Mouse (Mus musculus): ENCODE results near the gene Hoxc12. TPM values are rescaled to one million over a fixed set of nuclear protein-coding genes. Genes with fewer than 3 reads are reported as not detected.

The Hoxc12 gene
- polyA plus RNA-seq, 1 experiment from 2014 or later: not detected

DNA sequence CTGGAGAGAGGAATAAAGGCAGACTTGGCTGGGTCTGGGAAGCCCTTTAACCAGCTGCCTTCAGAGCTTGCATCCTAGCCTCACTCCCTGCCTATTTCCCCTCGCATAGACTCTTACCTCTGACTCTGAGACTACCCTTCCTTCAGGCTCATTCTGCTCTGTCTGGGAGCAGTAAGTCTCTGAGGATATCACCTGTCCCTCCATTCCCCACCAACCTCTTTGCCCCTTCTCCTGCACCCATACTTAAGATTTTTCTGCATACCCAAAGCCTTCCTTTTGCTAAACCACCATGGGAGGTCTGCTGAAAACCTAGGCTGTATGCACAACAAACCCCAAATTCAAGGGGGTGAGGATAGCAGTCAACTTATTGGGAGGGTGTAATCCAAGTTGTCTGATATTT lies 43.4 kb downstream of the Hoxc12 start:
- Histone ChIP-seq H3K9me3 (no peaks in the 10 kb centered on the region), H3K4me1 (peaks cover 17% of the 10 kb centered on the region), H3K27me3 (replicated peaks) (peaks cover 96% of the 10 kb centered on the region), H3K9ac (no peak overlapping the region), H3K27ac (no peak overlapping the region), H3K36me3 (no peaks in the 10 kb centered on the region), H3K4me2 (no peak overlapping the region), H3K4me3 (replicated peaks) (no peak overlapping the region)
- WGBS: 0% methylated on average over 1 of the region's 1 CpGs
- ATAC-seq (ENCODE audit: insufficient read depth, low FRiP score, low read depth): no peak

DNA sequence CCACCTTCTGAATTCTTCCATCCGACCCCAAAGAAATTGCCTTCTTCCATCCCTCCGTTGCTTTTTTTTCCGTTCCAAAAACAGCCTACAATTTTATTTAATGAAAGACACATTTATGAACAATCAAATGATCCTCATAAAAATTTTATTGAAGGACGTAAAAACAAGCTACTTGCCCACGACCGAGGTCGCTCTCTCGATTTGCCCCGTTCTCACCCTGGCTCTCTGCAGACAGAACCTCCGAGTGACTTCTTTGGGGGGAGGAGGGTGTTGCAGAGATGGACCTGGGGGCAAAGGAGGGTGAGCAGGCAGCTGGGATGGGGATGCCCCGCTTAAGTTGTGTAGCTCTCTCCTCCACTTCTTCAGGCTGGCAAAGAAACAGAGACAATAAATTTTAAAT lies 43.8 kb downstream of the Hoxc12 start:
- ATAC-seq (ENCODE audit: insufficient read depth, low FRiP score, low read depth): no peak
- Histone ChIP-seq H3K36me3 (no peaks in the 10 kb centered on the region), H3K27ac (no peak overlapping the region), H3K9ac (no peak overlapping the region), H3K4me2 (no peak overlapping the region), H3K9me3 (no peaks in the 10 kb centered on the region), H3K27me3 (replicated peaks) (peaks cover 96% of the 10 kb centered on the region), H3K4me1 (peaks cover 17% of the 10 kb centered on the region), H3K4me3 (replicated peaks) (no peak overlapping the region)
- WGBS: 5% methylated on average over 11 of the region's 11 CpGs

DNA sequence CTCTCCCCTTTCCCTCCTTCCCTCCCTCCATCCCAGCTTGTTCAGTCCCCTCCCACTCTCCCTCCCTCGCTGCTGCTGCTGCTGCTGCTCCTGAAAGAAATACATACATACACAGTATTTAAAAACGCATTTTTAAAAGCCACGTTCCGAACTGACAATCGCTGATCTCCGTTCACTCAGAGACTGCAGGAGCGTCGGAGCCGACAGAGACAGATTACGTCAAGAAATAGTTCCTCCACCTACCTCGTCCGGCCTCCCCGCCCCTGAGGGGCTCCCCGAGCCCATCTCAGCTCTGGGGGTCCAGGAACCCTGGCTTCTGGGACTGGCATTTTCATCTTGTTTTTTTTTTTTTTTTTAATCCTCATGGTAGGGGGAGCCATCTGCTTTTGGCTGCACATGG lies 44.4 kb downstream of the Hoxc12 start:
- H3K9ac ChIP-seq: no peak overlapping the region
- under 1% methylated on average over 14 of the region's 14 CpGs for WGBS
- peaks cover 96% of the 10 kb centered on the region for H3K27me3 ChIP-seq (replicated peaks)
- no peaks in the 10 kb centered on the region for H3K36me3 ChIP-seq
- peak overlapping the region; percentile 17; the same call in 1 of the 2 replicates for H3K4me3 ChIP-seq (replicated peaks)
- no peaks in the 10 kb centered on the region for H3K9me3 ChIP-seq
- H3K27ac ChIP-seq: no peak overlapping the region
- peak overlapping the region; percentile 47 for H3K4me2 ChIP-seq
- H3K4me1 ChIP-seq: peaks cover 17% of the 10 kb centered on the region
- ATAC-seq (ENCODE audit: insufficient read depth, low FRiP score, low read depth): no peak

DNA sequence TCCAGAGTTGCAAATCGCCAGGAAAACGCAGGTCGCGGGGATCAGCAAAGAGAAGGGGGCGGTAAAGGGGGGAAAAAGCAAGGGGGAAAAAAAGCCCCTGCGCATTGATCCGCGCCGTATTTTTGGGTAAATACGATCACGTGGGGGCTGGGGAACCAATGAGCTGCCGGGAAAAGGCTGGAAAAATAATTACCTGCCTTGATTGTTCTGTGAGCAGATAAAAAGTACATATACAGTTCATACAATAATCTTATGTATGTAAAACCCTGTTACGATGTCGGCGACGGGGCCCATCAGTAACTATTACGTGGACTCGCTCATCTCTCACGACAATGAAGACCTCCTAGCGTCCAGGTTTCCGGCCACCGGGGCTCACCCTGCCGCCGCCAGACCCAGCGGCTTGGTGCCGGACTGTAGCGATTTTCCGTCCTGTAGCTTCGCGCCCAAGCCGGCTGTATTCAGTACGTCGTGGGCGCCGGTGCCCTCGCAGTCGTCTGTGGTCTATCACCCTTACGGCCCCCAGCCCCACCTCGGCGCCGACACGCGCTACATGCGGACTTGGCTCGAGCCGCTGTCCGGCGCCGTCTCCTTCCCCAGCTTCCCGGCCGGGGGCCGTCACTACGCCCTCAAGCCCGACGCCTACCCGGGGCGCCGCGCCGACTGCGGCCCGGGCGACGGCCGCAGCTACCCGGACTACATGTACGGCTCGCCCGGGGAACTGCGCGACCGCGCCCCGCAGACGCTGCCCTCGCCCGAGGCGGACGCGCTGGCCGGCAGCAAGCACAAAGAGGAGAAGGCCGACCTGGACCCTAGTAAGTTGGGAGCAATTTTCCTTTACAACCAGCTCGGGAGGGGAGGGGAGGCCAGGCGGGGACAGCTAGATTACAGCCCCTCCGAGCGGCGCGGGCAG lies 45.1 kb downstream of the Hoxc12 start:
- Histone ChIP-seq H3K27ac (no peak overlapping the region), H3K4me1 (peaks cover 17% of the 10 kb centered on the region), H3K4me2 (peak overlapping the region; percentile 47), H3K36me3 (no peaks in the 10 kb centered on the region), H3K9me3 (no peaks in the 10 kb centered on the region), H3K27me3 (replicated peaks) (peaks cover 96% of the 10 kb centered on the region), H3K4me3 (replicated peaks) (peak overlapping the region; percentile 17), H3K9ac (no peak overlapping the region)
- WGBS: under 1% methylated on average over 88 of the region's 88 CpGs
- no peak for ATAC-seq (ENCODE audit: insufficient read depth, low FRiP score, low read depth)

DNA sequence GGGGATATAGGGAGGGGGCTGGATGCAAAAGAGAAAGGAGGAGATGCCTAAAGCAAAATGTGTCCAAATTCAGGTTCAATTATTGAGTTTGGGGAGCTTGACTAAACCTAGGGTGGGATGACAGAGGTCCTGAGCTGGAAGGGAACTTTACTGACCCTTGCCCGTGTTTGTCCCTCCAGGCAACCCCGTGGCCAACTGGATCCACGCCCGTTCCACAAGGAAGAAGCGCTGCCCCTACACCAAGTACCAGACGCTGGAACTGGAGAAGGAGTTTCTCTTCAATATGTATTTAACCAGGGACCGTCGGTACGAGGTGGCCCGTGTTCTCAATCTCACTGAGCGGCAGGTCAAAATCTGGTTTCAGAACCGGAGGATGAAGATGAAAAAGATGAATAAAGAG lies 47.2 kb downstream of the Hoxc12 start:
- WGBS: 3% methylated on average over 12 of the region's 12 CpGs
- ATAC-seq (ENCODE audit: insufficient read depth, low FRiP score, low read depth): no peak
- Histone ChIP-seq H3K4me1 (peaks cover 10% of the 10 kb centered on the region), H3K36me3 (no peaks in the 10 kb centered on the region), H3K9ac (no peak overlapping the region), H3K4me2 (no peak overlapping the region), H3K4me3 (replicated peaks) (no peak overlapping the region), H3K9me3 (no peaks in the 10 kb centered on the region), H3K27ac (no peak overlapping the region), H3K27me3 (replicated peaks) (peaks cover 96% of the 10 kb centered on the region)

DNA sequence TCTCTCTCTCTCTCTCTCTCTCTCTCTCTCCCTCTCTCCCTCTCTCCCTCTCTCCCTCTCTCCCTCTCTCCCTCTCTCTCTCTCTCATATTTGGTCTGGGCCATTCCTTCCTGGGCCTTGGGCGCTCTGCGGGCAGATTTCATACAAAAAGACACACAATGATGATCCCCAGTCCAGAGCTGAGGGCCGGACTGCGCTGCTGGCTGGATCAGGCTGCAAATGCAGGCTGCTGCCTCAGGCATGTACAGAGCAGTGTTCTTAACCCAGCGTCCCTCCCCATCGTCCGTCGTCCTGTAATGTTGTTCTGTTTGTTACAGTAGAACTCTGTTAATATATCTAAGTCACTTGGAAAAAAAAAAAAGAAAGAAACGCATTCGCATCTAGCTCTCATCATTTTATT lies 48.0 kb downstream of the Hoxc12 start:
- Histone ChIP-seq H3K9me3 (no peaks in the 10 kb centered on the region), H3K36me3 (no peaks in the 10 kb centered on the region), H3K4me1 (peaks cover 10% of the 10 kb centered on the region), H3K27ac (no peak overlapping the region), H3K4me2 (no peak overlapping the region), H3K27me3 (replicated peaks) (peaks cover 96% of the 10 kb centered on the region), H3K4me3 (replicated peaks) (no peak overlapping the region), H3K9ac (no peak overlapping the region)
- 3% methylated on average over 10 of the region's 10 CpGs for WGBS
- ATAC-seq (ENCODE audit: insufficient read depth, low FRiP score, low read depth): no peak

DNA sequence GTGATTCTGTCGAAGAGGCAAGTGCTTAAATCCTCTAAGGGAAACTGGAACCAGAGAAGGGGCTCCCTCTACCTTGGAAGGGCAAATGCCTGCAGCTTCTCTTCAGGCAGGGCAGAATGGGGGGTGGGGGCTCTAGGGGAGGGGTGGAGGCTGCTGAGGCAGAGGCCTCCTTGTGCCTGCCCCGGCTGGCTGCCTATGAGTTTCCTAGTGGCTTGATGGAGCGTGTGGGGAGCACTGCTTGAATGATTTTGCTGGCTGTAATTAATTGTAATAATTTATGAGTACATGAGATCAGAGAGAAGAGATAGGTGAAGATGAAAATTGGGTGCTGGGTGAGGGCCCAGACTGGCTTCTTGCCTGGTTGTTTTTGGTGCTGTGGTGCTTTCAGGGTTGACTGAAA lies 48.4 kb downstream of the Hoxc12 start:
- H3K36me3 ChIP-seq: no peaks in the 10 kb centered on the region
- 13% methylated on average over 3 of the region's 3 CpGs for WGBS
- H3K4me3 ChIP-seq (replicated peaks): no peak overlapping the region
- ATAC-seq (ENCODE audit: insufficient read depth, low FRiP score, low read depth): no peak
- no peak overlapping the region for H3K9ac ChIP-seq
- H3K27ac ChIP-seq: no peak overlapping the region
- no peak overlapping the region for H3K4me2 ChIP-seq
- no peaks in the 10 kb centered on the region for H3K9me3 ChIP-seq
- peaks cover 10% of the 10 kb centered on the region for H3K4me1 ChIP-seq
- peaks cover 96% of the 10 kb centered on the region for H3K27me3 ChIP-seq (replicated peaks)

DNA sequence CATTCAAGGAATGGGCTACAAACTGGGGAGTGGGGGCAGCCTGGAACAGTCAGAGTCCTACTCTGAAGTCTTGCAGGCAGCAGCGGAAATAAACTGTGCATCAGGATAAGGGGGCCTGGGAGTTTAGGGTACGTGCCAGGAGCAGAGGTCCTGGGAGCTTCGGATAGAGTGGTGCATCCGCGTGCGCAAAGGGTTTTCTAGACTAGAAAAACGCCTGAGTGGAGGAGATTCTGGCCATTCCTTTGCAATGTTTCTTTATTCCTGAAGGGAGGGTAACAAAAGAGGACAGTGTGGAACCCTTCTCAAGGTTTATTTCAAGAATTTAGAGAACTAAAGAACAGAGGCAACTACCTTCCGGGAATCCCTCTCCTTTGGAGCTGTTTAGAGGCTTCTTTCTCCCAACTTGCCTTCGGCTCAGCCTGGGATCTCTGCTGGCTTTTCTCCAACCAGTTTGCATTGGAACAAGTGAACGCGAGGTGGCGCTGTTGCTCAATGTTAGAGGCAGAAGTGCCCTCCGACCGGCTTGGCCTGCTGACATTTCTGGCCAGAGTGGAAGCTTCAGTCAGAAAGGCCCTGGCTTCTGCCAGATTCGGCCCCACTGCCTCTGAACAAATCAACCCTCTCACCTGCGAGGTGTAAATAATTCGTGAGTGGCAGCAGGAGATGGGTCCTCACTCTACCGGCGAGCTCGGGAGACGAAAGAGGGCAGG lies 50.7 kb downstream of the Hoxc12 start:
- no peak overlapping the region for H3K4me3 ChIP-seq (replicated peaks)
- no peak; the same call in 1 of the 2 replicates for ATAC-seq (ENCODE audit: insufficient read depth, low FRiP score, low read depth)
- no peaks in the 10 kb centered on the region for H3K9me3 ChIP-seq
- no peaks in the 10 kb centered on the region for H3K36me3 ChIP-seq
- 6% methylated on average over 21 of the region's 21 CpGs for WGBS
- H3K4me1 ChIP-seq: 0 out of 2 replicates have a peak, but pooled peaks cover 5% of the 10 kb centered on the region
- H3K27me3 ChIP-seq (replicated peaks): peaks cover 93% of the 10 kb centered on the region
- H3K4me2 ChIP-seq: no peak overlapping the region
- H3K27ac ChIP-seq: no peak overlapping the region
- H3K9ac ChIP-seq: no peak overlapping the region

DNA sequence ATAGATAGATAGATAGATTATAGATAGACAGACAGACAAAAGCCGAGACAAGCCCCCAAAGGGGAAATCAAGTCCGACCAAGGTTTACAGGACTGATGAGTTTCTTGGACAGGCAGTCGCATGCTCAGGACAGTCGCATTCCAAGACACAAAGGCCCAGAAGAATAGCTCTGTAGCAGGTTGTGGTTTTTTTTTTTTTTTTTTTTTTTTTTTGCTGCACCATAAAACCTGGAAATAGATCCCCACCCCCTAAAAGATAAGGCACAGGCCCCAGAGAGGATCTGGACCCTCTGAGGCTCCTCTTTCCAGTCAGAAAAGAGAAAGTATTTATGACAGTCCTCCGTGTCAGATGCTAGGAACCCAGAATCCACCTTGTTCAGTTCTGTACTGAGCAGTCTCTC lies 51.5 kb downstream of the Hoxc12 start:
- ATAC-seq (ENCODE audit: insufficient read depth, low FRiP score, low read depth): no peak
- Histone ChIP-seq H3K4me1 (0 out of 2 replicates have a peak, but pooled peaks cover 5% of the 10 kb centered on the region), H3K36me3 (no peaks in the 10 kb centered on the region), H3K27me3 (replicated peaks) (peaks cover 94% of the 10 kb centered on the region), H3K9me3 (no peaks in the 10 kb centered on the region), H3K4me3 (replicated peaks) (no peak overlapping the region), H3K27ac (no peak overlapping the region), H3K4me2 (no peak overlapping the region), H3K9ac (no peak overlapping the region)
- WGBS: 43% methylated on average over 5 of the region's 5 CpGs

Small RNA genes lying within 50 kb of the gene (microRNA-seq; reads per million reads assigned to microRNA genes)
- gene Mir196a-2: 24.9 reads per million, percentile 35 among the genes with 10 or more reads in this experiment

Other genes with a start within 250 kb of the Hoxc12 start
- gene Calcoco1, start 214.6 kb upstream of the Hoxc12 start, polyA plus RNA-seq (2015; fragmentation: Nextera tagmentation; extraction: Ambion mirVana): 29.9 and 33.5 TPM in 2 replicates
- gene Hoxc13, start 15.7 kb upstream of the Hoxc12 start, polyA plus RNA-seq (2015; fragmentation: Nextera tagmentation; extraction: Ambion mirVana): not detected in 2 replicates
- gene Hoxc11, start 17.7 kb downstream of the Hoxc12 start, polyA plus RNA-seq (2015; fragmentation: Nextera tagmentation; extraction: Ambion mirVana): 0.14 TPM in 1 of 2 replicates, not detected in the other
- gene Hoxc10, start 30.0 kb downstream of the Hoxc12 start, polyA plus RNA-seq (2015; fragmentation: Nextera tagmentation; extraction: Ambion mirVana): 0.10 and 0.31 TPM in 2 replicates
- 13.6 and 16.2 TPM in 2 replicates for gene Hoxc5, start 30.7 kb downstream of the Hoxc12 start, polyA plus RNA-seq (2015; fragmentation: Nextera tagmentation; extraction: Ambion mirVana)
- 0.06 TPM in 1 of 2 replicates, not detected in the other for gene Hoxc9, start 39.7 kb downstream of the Hoxc12 start, polyA plus RNA-seq (2015; fragmentation: Nextera tagmentation; extraction: Ambion mirVana)
- gene Hoxc8, start 53.9 kb downstream of the Hoxc12 start, polyA plus RNA-seq (2015; fragmentation: Nextera tagmentation; extraction: Ambion mirVana): 1.4 and 1.9 TPM in 2 replicates
- gene Hoxc6, start 61.5 kb downstream of the Hoxc12 start, polyA plus RNA-seq (2015; fragmentation: Nextera tagmentation; extraction: Ambion mirVana): 2.6 and 4.7 TPM in 2 replicates
- gene Hoxc4, start 82.2 kb downstream of the Hoxc12 start, polyA plus RNA-seq (2015; fragmentation: Nextera tagmentation; extraction: Ambion mirVana): 16.2 and 17.3 TPM in 2 replicates
- 18.3 and 21.6 TPM in 2 replicates for gene Smug1, start 230.3 kb downstream of the Hoxc12 start, polyA plus RNA-seq (2015; fragmentation: Nextera tagmentation; extraction: Ambion mirVana)